Mouse (Mus musculus): ENCODE data around the gene Usp48.

The Usp48 gene

DNA sequence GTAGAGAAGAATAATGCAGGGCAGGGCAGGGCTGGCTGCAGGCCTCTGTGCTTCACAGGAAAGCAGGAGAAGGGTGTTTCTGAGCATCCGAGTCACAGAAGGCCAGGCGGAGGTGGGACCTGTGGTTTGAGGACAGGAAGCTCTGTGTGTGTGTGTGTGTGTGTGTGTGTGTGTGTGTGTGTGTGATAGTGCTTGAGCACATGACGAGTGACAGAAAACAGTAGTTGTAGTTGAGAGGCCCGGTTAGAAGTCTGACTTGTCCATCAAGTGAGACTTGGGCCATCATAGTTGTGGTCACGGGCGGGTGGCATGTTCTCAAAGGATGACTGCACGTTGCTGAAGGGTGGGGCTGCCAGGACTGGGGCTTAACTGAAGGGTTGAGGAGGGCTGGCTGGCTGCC is 16.1 kb downstream of the Usp48 start:
- DNase-seq (ENCODE audit: low read depth), result peak; percentile 2

DNA sequence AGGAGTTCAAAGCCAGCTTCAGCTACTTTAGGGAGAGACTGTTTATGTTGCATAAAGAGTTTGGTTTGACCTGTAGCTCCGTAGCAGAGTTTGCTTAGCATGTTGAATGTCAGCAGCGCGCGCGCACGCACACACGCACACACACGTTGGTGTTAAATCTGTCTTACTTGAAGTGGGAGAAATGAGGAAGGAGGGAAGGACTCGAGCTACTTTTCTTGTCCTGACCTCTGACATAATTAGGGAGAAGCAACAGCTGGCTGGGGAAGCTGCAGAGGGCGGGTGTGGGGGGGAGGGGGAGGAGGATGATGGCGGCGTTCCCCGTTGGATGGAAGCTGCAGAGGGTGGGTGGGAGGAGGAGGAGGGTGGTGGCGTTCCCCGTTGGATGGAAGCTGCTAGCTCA is 16.7 kb downstream of the Usp48 start:
- DNase-seq (ENCODE audit: low read depth), result no peak

GRCm38 (mm10) chr4:137622847-137623246 is 29.3 kb downstream of the Usp48 start:
- no peak for DNase-seq (ENCODE audit: low read depth)

DNA sequence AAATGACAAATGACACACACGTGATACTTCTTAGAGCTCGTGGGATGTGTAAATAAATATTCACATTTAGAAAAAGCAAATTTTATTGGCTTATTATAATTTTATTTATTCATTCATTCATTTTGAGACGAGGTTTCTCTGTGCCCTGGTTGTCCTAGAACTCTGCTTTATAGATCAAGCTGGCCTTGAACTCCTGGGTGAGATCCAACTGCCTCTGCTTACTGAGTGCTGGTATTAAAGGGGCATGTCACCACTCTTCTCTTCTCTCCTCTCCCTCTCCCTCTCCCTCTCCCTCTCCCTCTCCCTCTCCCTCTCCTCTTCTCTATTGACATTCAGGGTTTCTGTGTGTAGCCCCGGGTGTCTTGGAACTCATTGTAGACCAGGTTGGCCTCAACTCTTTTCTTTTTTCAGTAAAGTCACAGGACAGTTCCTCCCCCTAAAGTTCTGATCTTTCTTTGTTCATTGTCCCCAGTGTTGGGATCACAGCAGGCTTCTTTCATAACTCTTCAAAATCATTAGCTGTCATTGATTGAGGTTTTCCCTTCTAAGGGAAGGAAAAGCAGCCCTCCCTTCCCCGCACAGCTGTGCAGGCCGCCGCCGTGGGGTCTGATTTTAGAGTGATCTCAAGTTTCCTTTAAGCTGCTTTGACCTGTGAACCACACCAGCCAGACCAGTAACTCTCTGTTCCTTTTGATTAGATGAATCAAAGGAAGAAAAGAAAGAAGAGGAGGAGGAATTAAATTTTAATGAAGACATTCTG is 34.1 kb downstream of the Usp48 start:
- no peak for DNase-seq (ENCODE audit: low read depth)

- DNase-seq (ENCODE audit: low read depth), result no peak
Observed at GRCm38 (mm10) chr4:137628400-137628799, 34.8 kb downstream of the Usp48 start.

- no peak for DNase-seq (ENCODE audit: low read depth)
Observed at GRCm38 (mm10) chr4:137629354-137629753, 35.8 kb downstream of the Usp48 start.

DNA sequence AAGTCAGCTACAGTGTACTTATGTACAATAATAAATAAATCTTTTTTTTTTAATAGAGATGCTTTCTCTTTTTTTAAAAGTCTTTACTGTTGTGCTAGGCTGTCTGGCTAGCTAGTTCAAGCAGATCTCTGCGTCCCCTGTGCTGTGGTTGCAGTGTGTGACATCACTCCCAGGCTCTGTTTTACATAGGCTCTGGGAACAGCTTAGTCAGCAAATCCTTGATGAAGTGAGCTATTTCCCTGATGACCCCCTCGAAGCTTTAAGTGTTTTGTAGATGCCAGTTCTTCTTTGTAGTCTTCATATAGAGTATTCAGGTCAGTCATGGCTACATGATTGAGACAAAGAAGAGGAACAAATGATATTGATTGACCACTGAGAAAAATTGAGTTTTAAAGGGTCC is 36.6 kb downstream of the Usp48 start:
- DNase-seq (ENCODE audit: low read depth), result no peak

- DNase-seq (ENCODE audit: low read depth), result no peak
Observed at GRCm38 (mm10) chr4:137631596-137631995, 38.0 kb downstream of the Usp48 start.

DNA sequence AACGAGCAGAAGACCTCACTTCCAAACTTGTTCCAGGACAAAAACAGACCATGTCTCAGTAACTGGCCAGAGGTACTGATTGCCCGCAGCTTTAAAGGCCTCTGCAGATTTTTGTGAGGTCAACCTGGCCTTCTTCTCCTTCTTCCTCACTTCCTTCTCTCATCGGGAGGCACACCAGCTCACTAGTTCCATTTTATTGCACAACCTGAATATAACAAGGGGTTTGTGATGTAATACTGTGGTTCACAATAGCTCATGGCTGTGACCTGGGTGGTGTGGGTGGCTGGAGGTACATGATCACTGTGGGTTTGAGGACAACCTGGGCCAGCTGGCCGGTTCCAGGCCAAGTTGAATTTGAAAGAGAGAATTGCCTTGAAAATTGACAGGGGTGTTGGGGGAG is 39.8 kb downstream of the Usp48 start:
- DNase-seq (ENCODE audit: low read depth), result no peak

DNA sequence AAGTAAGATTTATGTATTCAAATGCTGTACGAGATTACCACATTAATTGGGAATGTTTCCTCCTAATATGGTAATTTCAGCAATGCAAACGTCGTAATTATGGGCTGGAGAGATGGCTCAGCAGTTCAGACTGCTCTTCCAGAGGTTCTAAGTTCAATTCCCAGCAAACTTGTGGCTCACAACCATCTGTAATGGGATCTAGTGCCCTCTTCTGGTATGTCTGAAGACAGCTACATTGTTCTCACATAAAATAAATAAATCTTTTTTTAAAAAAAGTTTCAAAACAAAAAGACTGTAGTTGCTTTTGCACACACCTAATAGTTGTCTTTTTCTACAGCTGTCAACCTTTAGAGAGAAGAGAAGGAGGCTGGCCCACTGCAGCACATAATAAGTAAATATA is 43.0 kb downstream of the Usp48 start:
- no peak for DNase-seq (ENCODE audit: low read depth)

GRCm38 (mm10) chr4:137641556-137641955 is 48.0 kb downstream of the Usp48 start:
- DNase-seq (ENCODE audit: low read depth), result peak; percentile 77

- DNase-seq (ENCODE audit: low read depth), result no peak
Observed at GRCm38 (mm10) chr4:137642101-137642500, 48.5 kb downstream of the Usp48 start.

- DNase-seq (ENCODE audit: low read depth), result no peak
Observed at GRCm38 (mm10) chr4:137643459-137643858, 49.9 kb downstream of the Usp48 start.

GRCm38 (mm10) chr4:137646262-137646661 is 52.7 kb downstream of the Usp48 start:
- DNase-seq (ENCODE audit: low read depth), result no peak

- DNase-seq (ENCODE audit: low read depth), result peak; percentile 53
Observed at GRCm38 (mm10) chr4:137647648-137648047, 54.1 kb downstream of the Usp48 start.

- DNase-seq (ENCODE audit: low read depth), result no peak
Observed at GRCm38 (mm10) chr4:137648230-137648629, 54.7 kb downstream of the Usp48 start.

- no peak for DNase-seq (ENCODE audit: low read depth)
Observed at GRCm38 (mm10) chr4:137650912-137651311, 57.4 kb downstream of the Usp48 start.

GRCm38 (mm10) chr4:137652835-137653346 is 59.3 kb downstream of the Usp48 start:
- DNase-seq (ENCODE audit: low read depth), result no peak

DNA sequence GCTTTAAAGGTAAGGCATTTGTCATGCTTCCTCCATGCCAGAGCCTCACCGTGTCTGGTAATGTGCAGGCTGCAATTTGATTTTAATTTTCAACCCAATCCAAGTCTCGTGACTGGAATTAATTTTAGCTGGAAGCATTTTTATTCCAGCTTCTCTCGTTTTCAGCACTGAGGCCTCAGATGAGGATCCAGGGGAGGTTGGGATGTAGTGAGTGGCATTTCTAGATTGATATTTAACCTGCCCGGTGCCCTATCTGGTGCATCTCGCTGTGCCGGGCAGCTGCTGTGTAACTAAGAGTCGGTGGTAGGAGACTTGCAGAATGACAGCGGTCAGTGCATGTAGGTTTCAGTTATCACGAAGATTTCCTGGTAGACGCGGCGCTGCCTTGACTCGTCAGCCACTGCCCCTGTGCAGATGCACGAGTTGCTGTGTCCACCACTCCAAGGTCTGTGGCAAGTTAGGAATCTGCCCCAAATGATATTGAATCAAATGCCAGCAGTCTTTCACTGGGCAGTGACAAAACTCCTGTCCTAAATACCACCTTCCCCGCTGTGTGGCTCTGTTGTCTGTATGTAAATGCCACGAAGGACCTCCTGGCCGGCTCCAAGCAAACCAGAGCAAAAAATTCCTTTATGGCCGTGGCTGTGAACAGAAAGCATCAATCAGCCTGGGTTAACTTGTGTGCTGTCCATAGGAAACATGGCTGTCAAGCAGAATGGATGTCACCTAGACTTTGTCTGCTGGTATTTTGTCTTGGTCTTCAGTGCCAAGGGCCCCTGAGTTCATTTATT is 61.9 kb downstream of the Usp48 start:
- no peak for DNase-seq (ENCODE audit: low read depth)

- DNase-seq (ENCODE audit: low read depth), result no peak
Observed at GRCm38 (mm10) chr4:137657674-137658073, 64.1 kb downstream of the Usp48 start.

GRCm38 (mm10) chr4:137659541-137659940 is 66.0 kb downstream of the Usp48 start:
- no peak for DNase-seq (ENCODE audit: low read depth)

- DNase-seq (ENCODE audit: low read depth), result no peak
Observed at GRCm38 (mm10) chr4:137660364-137661077, 67.0 kb downstream of the Usp48 start.

DNA sequence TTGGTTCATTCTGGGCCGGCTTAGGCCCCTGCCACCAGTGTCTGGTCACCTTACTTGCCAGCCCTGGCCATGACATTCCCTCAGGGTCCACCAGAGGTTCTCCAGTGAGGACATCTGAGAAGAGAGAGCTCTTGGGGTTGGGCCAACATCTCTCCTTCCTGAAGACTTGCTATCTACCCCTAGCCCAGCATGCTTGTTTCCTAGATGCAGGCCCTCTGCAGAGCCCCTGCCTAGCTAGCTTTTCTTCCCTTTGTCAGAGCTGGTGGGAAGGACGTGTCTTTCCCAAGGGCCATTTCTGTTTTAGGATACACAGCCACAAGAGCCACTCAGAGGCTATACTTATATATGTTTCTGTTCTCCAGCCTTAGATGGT is 67.5 kb downstream of the Usp48 start:
- no peak for DNase-seq (ENCODE audit: low read depth)
